Mouse (Mus musculus) Muller cell, postnatal 12 days (primary cell): ENCODE results near the gene Tmco1.

Experiments
- DNase-seq: peaks from one replicate; pipeline ENCODE4 v3.0.0-alpha.2; 2015; ENCODE audit errors: inconsistent ontology term

Tmco1 gene

GRCm38 (mm10) chr1:167283441-167284257, 24.5 kb upstream of the Tmco1 start:
- peak; percentile 65 for DNase-seq

GRCm38 (mm10) chr1:167284258-167284836, 23.8 kb upstream of the Tmco1 start:
- DNase-seq = peak; percentile 71

GRCm38 (mm10) chr1:167284837-167285319, 23.3 kb upstream of the Tmco1 start:
- DNase-seq = peak; percentile 95

GRCm38 (mm10) chr1:167285320-167285355, 23.0 kb upstream of the Tmco1 start, which contains the start of gene Uck2:
TSS of gene Uck2 (minus strand) at chr1:167285320.
- no peak for DNase-seq

- DNase-seq = no peak
These were observed 22.8 kb upstream of the Tmco1 start for GRCm38 (mm10) chr1:167285356-167285755.

GRCm38 (mm10) chr1:167287156-167287555, 21.0 kb upstream of the Tmco1 start:
- DNase-seq = no peak

- DNase-seq = no peak
These were observed 19.3 kb upstream of the Tmco1 start for GRCm38 (mm10) chr1:167288665-167289538.

GRCm38 (mm10) chr1:167289567-167290262, 18.5 kb upstream of the Tmco1 start:
- peak; percentile 52 for DNase-seq

GRCm38 (mm10) chr1:167290263-167290592, 17.9 kb upstream of the Tmco1 start:
- DNase-seq = no peak

- DNase-seq = no peak
These were observed 16.6 kb upstream of the Tmco1 start for GRCm38 (mm10) chr1:167291610-167292009.

GRCm38 (mm10) chr1:167292447-167292846, 15.7 kb upstream of the Tmco1 start:
- no peak for DNase-seq

GRCm38 (mm10) chr1:167295679-167296402, 12.3 kb upstream of the Tmco1 start:
- no peak for DNase-seq

- no peak for DNase-seq
These were observed 8.1 kb upstream of the Tmco1 start for GRCm38 (mm10) chr1:167300122-167300521.

- no peak for DNase-seq
These were observed 2.6 kb upstream of the Tmco1 start for GRCm38 (mm10) chr1:167305501-167306137.

- no peak for DNase-seq
These were observed 1.5 kb upstream of the Tmco1 start for GRCm38 (mm10) chr1:167306451-167307240.

GRCm38 (mm10) chr1:167307674-167308073, 504 bp upstream of the Tmco1 start:
- DNase-seq = no peak

- no peak for DNase-seq
These were observed 4.2 kb downstream of the Tmco1 start for GRCm38 (mm10) chr1:167312367-167312766.

GRCm38 (mm10) chr1:167313220-167313619, 5.0 kb downstream of the Tmco1 start:
- no peak for DNase-seq

GRCm38 (mm10) chr1:167321691-167322090, 13.5 kb downstream of the Tmco1 start:
- no peak for DNase-seq

GRCm38 (mm10) chr1:167328776-167329175, 20.6 kb downstream of the Tmco1 start:
- no peak for DNase-seq
